Mouse (Mus musculus) liver, embryonic 13.5 days (tissue): Measurements from ENCODE around the gene Il3ra. TPM values are rescaled to one million over a fixed set of nuclear protein-coding genes. Genes with fewer than 3 reads are reported as not detected.

ENCODE experiments used
- ATAC-seq: fragments of 200-750 bp; cut with Nextera tagmentation; 2 replicates; pipeline ENCODE4 v1.8.0; 2017; ENCODE audit warnings: low read depth, mild to moderate bottlenecking, moderate number of reproducible peaks, moderate library complexity
- DNase-seq: peaks from one replicate; pipeline ENCODE4 v3.0.0; 2022
- H3K27ac ChIP-seq: fragments of 300-500 bp; sonication (generic); 2 replicates; pipeline ENCODE4 v1.5.1; 2015; ENCODE audit warnings: moderate library complexity, mild to moderate bottlenecking, inconsistent platforms
- H3K27me3 ChIP-seq: fragments of 300-500 bp; sonication (generic); 2 replicates; pipeline ENCODE4 v1.6.1; 2015; ENCODE audit warnings: mild to moderate bottlenecking, inconsistent platforms
- H3K36me3 ChIP-seq: fragments of 300-500 bp; sonication (generic); 2 replicates; pipeline ENCODE4 v1.6.1; 2015; ENCODE audit warnings: mild to moderate bottlenecking, inconsistent platforms
- H3K4me1 ChIP-seq: fragments of 300-500 bp; sonication (generic); replicated peaks from 2 replicates; pipeline ENCODE4 v1.6.1; 2015; ENCODE audit warnings: inconsistent platforms
- H3K4me2 ChIP-seq: fragments of 300-500 bp; sonication (generic); 2 replicates; pipeline ENCODE4 v1.6.1; 2015; ENCODE audit warnings: inconsistent platforms, mild to moderate bottlenecking, moderate library complexity
- H3K4me3 ChIP-seq: fragments of 300-500 bp; sonication (generic); replicated peaks from 2 replicates; pipeline ENCODE4 v1.5.1; 2015; ENCODE audit warnings: mild to moderate bottlenecking, inconsistent platforms
- H3K9ac ChIP-seq: fragments of 300-500 bp; sonication (generic); 2 replicates; pipeline ENCODE4 v1.6.1; 2015; ENCODE audit warnings: mild to moderate bottlenecking, inconsistent platforms
- H3K9me3 ChIP-seq: fragments of 300-500 bp; sonication (generic); replicated peaks from 2 replicates; pipeline ENCODE4 v1.6.1; 2016; ENCODE audit warnings: inconsistent platforms
- WGBS: fragments of 180-500 bp; shearing (Covaris S2); methylation state at CpG from one replicate; pipeline ENCODE4 v1.1.7; 2015; ENCODE audit not compliant: insufficient replicate concordance; 5-methylcytosine and 5-hydroxymethylcytosine counted together
- polyA plus RNA-seq: library from polyadenylated mRNA; unstranded; fragments of >200 nt; fragmentation: Nextera tagmentation; extraction: Ambion mirVana; gene quantifications from 2 replicates; pipeline ENCODE4 v1.2.1, GENCODE M21; 2015

Il3ra gene
- polyA plus RNA-seq: 2.3 and 2.4 TPM in 2 replicates

DNA sequence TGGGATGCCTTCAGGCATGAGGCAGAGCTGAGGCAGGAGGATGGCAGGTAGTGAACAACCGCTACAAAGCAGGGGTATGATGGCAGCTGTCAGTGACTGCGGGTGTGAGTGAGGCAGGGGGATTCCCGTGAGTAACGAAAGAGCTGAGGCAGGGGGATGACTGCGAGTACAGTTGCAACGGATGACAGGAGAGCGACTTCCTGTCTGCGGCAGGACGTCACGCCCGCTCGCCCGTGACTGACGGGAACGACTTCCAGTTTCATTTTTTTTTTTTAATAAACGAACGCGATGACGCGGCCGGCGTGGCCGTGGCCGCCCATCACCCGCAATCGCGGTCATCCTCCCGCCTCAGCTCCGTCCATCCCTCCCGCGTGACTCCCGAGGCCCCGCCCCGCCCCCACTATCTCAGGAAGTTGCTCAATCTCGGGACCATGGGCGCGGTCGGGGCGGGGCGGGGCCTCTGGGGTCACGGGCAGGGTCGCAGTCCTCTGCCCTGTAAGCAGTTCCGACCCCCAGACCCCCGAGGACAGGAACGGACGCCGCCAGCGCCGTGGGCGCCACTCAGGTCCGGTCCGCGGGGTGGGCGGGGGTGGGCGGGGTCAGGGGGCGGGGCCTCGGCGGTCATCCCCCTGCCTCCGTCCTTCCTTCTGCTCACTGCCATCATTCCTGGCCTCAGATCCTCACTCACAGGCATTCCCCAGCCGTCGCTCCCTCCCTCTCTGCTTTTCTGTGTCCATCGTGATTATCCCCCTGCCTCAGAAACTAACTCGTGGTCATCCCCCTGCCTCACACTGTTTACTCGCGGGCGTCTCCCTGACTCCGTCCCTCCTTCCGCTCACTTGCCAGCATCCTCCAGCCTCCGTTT is at the start of gene Il3ra:
Gene Il3ra, plus strand, starts transcription at position 328 of the 865 bp plus-strand sequence.
- 1% methylated on average over 55 of the region's 69 CpGs for WGBS
- H3K27ac ChIP-seq: peak within 1 kb of the TSS; percentile 69

DNA sequence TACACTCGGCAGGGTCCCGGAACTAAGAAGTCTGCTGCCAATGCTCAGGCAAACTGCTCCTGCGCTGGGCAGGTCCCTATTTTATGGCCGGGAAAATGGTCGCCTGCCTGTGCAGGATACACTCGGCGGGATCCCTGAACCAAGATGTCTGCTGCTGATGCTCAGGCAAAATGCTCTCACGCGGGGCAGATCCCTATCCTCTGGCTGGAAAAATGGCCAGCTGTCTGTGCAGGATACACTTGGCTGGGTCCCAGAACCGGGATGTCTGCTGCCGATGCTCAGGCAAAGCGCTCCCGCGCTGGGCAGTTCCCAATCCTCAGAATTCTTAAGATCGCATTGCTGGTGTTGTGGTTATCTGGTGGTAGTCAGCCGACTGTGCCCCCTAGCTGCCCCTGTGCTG is 37.1 kb upstream of the Il3ra start:
- no peak overlapping the region for H3K4me2 ChIP-seq
- 39% methylated on average over 16 of the region's 16 CpGs for WGBS

More for the DNA sequence above, at the start of gene Il3ra:
- Histone ChIP-seq H3K4me1 (peaks cover 13% of the 10 kb centered on the region), H3K36me3 (peaks cover 26% of the 10 kb centered on the region), H3K27me3 (no peaks in the 10 kb centered on the region), H3K4me2 (peak within 1 kb of the TSS; percentile 76), H3K9me3 (peaks cover 45% of the 10 kb centered on the region), H3K9ac (peak within 1 kb of the TSS; percentile 26), H3K4me3 (peak within 1 kb of the TSS; percentile 61)
- ATAC-seq: peak; percentile 49
- DNase-seq: peak; percentile 46

DNA sequence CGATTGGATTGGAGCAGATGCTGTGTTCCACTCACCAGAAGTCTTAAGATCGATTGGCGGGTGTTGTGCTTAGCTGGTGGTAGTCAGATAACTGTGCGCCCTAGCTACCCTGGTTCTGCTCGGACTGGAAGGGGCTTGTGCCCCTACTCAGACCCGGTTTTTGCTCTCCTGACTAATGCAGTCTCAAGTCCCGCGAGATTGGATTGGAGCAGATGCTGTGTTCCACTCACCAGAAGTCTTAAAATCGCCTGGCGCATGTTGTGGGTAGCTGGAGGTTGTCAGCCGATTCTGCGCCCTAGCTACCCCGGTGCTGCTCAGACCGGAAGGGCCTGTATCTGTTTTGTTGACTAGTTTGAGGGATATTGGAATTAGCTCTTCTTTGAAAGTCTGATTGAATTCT is 36.7 kb upstream of the Il3ra start:
- Histone ChIP-seq H3K4me1 (no peaks in the 10 kb centered on the region), H3K4me2 (no peak overlapping the region), H3K9ac (no peak overlapping the region), H3K36me3 (no peaks in the 10 kb centered on the region), H3K27ac (no peak overlapping the region), H3K9me3 (no peaks in the 10 kb centered on the region), H3K27me3 (no peaks in the 10 kb centered on the region), H3K4me3 (no peak overlapping the region)
- DNase-seq (no peak), ATAC-seq (no peak)
- WGBS: 46% methylated on average over 14 of the region's 14 CpGs

More for the DNA sequence above, 37.1 kb upstream of the Il3ra start:
- DNase-seq (no peak), ATAC-seq (no peak)
- Histone ChIP-seq H3K9me3 (no peaks in the 10 kb centered on the region), H3K9ac (no peak overlapping the region), H3K27ac (no peak overlapping the region), H3K27me3 (no peaks in the 10 kb centered on the region), H3K36me3 (no peaks in the 10 kb centered on the region), H3K4me1 (no peaks in the 10 kb centered on the region), H3K4me3 (no peak overlapping the region)

DNA sequence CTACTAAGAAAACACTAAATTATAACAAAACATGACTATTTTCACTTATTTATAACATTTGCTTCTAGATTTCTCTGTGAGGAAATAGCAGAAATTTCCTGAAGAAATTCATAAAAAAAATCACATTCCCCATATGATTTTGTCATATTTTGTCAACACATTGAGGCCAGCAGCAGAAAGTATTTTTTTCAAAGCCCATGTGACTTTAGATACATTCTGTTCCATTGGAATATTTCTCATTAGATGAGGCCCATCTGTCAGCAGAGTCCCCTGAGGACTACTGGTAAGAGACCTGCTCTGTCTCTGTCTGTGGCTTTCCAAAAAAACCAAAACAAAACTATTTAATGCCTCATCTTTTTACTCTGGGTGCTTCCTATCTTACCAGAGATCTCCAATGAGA is 23.5 kb upstream of the Il3ra start, which contains the start of gene Olfr31:
Gene Olfr31, plus strand, starts transcription at position 301 of the 400 bp plus-strand sequence.
- Histone ChIP-seq H3K9ac (no peak within 1 kb of the TSS), H3K9me3 (no peaks in the 10 kb centered on the region; the same call in 1 of the 2 replicates), H3K27me3 (no peaks in the 10 kb centered on the region), H3K36me3 (no peaks in the 10 kb centered on the region), H3K27ac (no peak within 1 kb of the TSS), H3K4me3 (no peak within 1 kb of the TSS), H3K4me2 (no peak within 1 kb of the TSS), H3K4me1 (no peaks in the 10 kb centered on the region)
- ATAC-seq (no peak), DNase-seq (no peak)

DNA sequence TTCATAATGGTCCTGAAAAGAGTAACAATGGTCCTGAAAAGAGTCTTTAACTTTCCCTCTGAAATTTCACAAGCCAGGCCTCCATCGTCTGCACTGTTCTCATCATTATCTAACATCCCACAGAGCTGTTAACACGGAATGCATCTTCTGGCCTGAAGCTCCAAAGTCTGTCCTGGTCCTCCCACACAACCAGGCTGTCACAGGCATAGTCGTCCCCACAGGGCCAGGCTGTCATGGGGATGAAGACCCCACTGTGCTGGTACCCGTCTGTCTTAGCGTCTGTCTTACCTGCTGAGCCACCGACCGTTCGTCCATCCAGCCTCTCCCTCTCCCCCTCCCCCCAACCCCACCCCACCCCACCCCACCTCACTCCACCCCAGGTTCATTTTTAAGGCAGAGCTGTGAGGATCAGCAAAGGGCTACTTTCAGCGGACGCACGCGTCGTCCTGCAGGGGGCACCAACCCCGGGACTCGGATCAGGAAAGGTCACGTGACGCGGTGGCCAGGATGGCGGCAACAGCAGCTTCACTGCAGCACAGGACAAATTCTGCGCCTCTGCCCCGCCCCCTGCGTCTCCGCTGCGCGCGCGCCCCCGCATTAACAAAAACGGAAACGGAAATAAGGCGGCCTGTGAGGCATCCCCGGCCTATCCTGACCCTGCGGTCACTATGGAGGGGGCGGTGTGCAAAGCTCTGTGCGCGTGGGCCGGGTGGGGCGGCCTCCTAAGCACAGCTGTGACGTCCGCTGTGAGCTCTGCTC is 783 bp upstream of the Il3ra start:
- Histone ChIP-seq H3K4me2 (peak overlapping the region; percentile 76), H3K27ac (peak overlapping the region; percentile 69), H3K9me3 (peaks cover 36% of the 10 kb centered on the region), H3K4me3 (peak overlapping the region; percentile 61), H3K4me1 (peaks cover 13% of the 10 kb centered on the region), H3K27me3 (no peaks in the 10 kb centered on the region), H3K36me3 (peaks cover 17% of the 10 kb centered on the region), H3K9ac (peak overlapping the region; percentile 26; the same call in 1 of the 2 replicates)
- WGBS: 5% methylated on average over 40 of the region's 40 CpGs
- peak; percentile 79 for ATAC-seq
- DNase-seq: peak; percentile 70

DNA sequence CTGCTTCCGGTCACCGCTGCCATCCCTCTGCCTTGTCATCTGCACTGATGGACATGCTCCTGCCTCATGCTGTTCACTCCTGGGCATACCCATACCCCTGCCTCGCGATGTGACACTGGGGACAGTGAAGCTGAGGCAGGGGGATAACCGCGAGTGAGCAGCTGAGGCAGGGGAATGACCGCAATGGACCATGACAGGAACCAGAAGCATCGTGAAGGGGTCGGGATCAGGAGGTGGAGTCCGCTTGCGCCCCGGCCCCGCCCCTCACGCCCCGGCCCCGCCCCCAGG is 682 bp downstream of the Il3ra start:
- ATAC-seq (peak; percentile 18; the same call in 1 of the 2 replicates), DNase-seq (no peak)
- peak overlapping the region; percentile 61 for H3K4me3 ChIP-seq
- H3K27ac ChIP-seq: no peak overlapping the region
- H3K36me3 ChIP-seq: peaks cover 30% of the 10 kb centered on the region
- H3K9me3 ChIP-seq: peaks cover 51% of the 10 kb centered on the region
- no peak overlapping the region for H3K9ac ChIP-seq
- WGBS: 26% methylated on average over 16 of the region's 16 CpGs
- peaks cover 13% of the 10 kb centered on the region for H3K4me1 ChIP-seq
- peak overlapping the region; percentile 76 for H3K4me2 ChIP-seq
- no peaks in the 10 kb centered on the region for H3K27me3 ChIP-seq

DNA sequence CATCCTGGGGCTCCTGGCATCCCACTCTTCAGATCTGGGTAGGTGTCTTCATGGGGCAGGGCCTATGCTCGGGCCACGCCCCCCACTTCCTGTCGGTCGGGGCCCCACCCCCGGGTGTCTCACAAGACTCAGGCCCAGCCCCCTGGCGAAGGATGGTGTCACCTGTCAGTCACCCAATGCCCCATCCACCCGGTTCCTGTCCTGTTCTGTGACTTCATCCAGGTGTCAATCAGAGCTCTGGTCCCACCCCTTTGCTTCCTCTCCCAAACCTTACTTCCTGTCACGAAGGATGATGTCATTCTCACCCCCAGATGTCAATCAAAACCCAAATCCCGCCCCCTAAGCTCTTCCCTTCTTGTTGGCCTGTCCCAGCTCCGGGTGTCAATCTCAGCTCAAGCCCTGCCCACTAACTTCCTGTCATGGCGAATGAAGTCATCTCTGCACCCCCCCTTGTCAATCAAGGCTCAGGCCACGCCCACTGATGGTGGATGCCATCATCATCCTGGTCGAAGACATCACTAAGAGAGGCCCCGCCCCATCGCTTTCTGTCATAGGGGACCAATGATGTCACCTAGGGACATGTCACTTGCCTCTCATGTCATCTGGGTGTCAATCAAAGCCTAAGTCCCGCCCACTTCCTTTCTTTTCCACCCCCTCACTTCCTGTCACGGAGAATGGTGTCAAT is 1.2 kb downstream of the Il3ra start:
- DNase-seq (peak; percentile 22), ATAC-seq (no peak)
- no peak overlapping the region for H3K27ac ChIP-seq
- H3K4me2 ChIP-seq: peak overlapping the region; percentile 76
- H3K27me3 ChIP-seq: no peaks in the 10 kb centered on the region
- peaks cover 56% of the 10 kb centered on the region for H3K9me3 ChIP-seq
- peaks cover 13% of the 10 kb centered on the region for H3K4me1 ChIP-seq
- peaks cover 30% of the 10 kb centered on the region for H3K36me3 ChIP-seq
- H3K4me3 ChIP-seq: peak overlapping the region; percentile 61
- 60% methylated on average over 17 of the region's 17 CpGs for WGBS
- no peak overlapping the region for H3K9ac ChIP-seq

DNA sequence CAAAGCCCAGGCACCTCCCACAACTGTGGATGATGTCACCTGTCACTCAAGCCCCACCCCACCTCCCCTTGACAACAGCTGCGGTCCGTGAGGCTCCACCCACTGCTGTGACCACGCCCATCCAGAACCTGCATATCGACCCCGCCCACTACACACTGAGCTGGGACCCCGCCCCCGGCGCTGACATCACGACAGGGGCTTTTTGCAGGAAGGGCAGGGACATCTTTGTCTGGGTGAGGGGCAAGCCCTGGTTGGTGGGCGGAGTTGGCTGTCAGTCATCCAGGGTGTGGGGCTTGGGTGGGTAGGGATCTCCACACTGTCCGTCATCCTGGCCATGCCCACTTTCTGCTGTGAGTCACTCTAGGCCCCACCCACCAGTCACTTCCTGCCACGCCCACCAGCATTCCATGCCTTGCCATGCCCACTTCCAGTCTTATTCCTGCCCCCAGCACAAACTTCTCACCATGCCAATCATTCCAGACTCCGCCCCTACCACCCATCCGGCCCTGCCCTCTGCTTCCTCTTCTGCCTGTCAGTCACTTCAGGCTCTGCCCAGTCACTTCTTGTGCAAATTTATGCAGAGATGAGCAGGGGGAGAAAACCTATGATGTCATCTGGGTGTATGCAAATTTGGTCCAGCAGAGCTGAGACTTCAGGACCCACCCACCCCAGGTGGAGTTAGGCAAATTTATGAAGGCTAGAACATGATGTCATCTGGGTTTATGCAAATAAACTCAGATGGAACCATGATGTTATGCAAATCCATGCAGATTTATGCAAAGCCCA is 2.0 kb downstream of the Il3ra start:
- H3K27me3 ChIP-seq: no peaks in the 10 kb centered on the region
- no peak overlapping the region for H3K9ac ChIP-seq
- no peak overlapping the region for H3K4me3 ChIP-seq
- WGBS: 84% methylated on average over 14 of the region's 14 CpGs
- no peak overlapping the region for H3K4me2 ChIP-seq
- H3K4me1 ChIP-seq: peaks cover 13% of the 10 kb centered on the region
- peaks cover 61% of the 10 kb centered on the region for H3K9me3 ChIP-seq
- peaks cover 30% of the 10 kb centered on the region for H3K36me3 ChIP-seq
- ATAC-seq (no peak), DNase-seq (peak; percentile 18)
- no peak overlapping the region for H3K27ac ChIP-seq

DNA sequence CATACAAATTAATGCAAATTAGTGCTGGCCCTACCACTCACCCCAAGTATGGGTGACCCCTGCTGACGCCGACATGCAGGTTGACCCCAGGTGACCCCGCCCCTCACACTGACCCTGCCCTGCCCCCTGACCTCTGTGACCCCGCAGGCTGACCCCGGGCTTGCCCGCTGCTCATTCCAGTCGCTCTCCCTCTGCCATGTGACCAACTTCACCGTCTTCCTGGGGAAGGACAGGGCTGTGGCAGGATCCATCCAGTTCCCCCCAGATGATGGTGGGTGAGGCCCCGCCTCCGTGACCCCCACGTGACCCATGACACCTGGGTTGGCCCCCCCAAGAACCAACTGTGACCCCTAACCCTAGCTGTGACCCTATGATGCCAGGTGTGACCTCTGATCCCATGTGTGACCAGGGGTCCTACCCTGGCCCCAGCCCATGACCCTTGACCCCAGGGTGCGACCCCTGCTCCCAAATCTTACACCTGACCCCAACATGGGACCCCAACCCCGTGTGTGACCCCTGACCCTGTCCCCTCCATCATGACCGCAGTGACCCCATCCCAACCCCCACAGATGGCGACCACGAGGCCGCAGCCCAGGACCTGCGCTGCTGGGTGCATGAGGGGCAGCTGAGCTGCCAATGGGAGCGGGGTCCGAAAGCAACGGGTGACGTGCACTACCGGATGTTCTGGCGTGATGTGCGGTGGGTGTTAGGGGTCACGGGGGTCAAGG is 2.8 kb downstream of the Il3ra start:
- no peak for DNase-seq
- no peak for ATAC-seq
- H3K4me1 ChIP-seq: peaks cover 13% of the 10 kb centered on the region
- no peak overlapping the region for H3K4me2 ChIP-seq
- H3K9ac ChIP-seq: no peak overlapping the region
- H3K27me3 ChIP-seq: no peaks in the 10 kb centered on the region
- H3K36me3 ChIP-seq: peaks cover 30% of the 10 kb centered on the region
- no peak overlapping the region for H3K4me3 ChIP-seq
- peaks cover 64% of the 10 kb centered on the region for H3K9me3 ChIP-seq
- 91% methylated on average over 26 of the region's 26 CpGs for WGBS
- H3K27ac ChIP-seq: no peak overlapping the region

DNA sequence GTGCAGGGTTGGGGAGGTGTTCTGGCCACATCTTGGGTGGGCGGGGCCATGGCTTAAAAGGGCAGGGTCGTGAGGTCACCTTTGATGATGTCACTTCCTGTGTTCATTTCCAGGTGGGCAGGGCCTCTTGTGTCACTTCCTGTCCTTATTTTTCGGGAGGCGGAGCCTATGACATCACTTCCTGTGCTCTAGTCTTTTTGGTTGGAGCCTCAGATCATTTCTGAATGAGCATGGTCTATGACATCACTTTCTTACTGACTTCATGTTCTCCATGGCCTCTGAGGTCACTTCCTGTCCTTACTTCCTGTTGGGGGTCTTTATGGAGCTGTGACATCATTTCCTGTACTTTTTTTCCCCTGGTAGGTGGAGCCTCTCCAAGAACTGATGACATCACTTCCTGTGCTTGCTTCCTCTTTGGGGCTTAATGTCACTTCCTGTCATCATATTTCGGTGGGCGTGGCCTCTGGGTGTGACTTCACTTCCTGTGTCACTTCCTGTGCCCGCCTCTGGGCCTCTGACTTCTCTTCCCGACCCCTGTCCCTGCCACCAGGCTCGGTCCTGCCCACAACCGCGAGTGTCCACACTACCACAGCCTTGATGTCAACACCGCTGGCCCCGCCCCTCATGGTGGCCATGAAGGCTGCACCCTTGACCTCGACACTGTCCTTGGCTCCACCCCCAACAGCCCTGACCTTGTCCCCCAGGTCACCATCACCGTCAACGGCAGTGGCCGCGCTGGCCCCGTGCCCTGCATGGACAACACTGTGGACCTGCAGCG is 3.6 kb downstream of the Il3ra start:
- Histone ChIP-seq H3K9me3 (peaks cover 70% of the 10 kb centered on the region), H3K27me3 (no peaks in the 10 kb centered on the region), H3K4me2 (no peak overlapping the region), H3K4me1 (peaks cover 13% of the 10 kb centered on the region), H3K36me3 (peaks cover 30% of the 10 kb centered on the region), H3K9ac (no peak overlapping the region), H3K27ac (no peak overlapping the region), H3K4me3 (no peak overlapping the region)
- 83% methylated on average over 20 of the region's 20 CpGs for WGBS
- DNase-seq (no peak), ATAC-seq (no peak)
